Mouse (Mus musculus): ENCODE results near the gene Polr3b. TPM values are rescaled to one million over a fixed set of nuclear protein-coding genes. Genes with fewer than 3 reads are reported as not detected.

The Polr3b gene
- polyA plus RNA-seq, 1 experiment from 2014 or later: 19.2 TPM

DNA sequence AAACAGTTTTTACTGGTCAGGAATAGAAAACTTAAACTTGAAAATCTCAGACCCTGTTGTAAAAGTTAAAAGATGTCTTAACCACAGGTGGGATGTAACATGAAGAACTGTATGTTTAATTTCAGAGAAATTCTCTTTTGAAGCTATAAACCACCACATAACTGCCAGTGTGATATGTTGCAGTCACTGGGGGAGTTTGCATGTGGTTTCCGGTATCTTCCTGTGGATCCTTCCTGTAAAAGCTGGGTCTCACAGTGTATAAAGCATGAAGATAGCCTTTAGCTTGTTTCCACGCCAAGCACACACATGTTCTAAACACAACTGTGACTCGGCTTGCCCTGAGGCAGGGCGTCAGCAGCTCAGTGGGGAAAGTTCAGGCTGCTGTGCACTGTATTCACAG is 9.9 kb downstream of the Polr3b start:
- H3K9me3 ChIP-seq (ENCODE audit: control insufficient read depth, low read length): no peaks in the 10 kb centered on the region
- DNase-seq (ENCODE audit: low spot score) (no peak), ATAC-seq (ENCODE audit: insufficient read depth, low FRiP score, low TSS enrichment) (no peak)
- no peak overlapping the region for H3K9ac ChIP-seq (ENCODE audit: low read length)
- H3K36me3 ChIP-seq (ENCODE audit: control insufficient read depth, insufficient read depth, low read length): no peaks in the 10 kb centered on the region; the same call in 1 of the 2 replicates
- no peak overlapping the region for H3K4me2 ChIP-seq (ENCODE audit: low read depth)
- 88% methylated on average over 4 of the region's 4 CpGs for WGBS
- H3K27ac ChIP-seq (ENCODE audit: low read depth, low read length): no peak overlapping the region
- H3K4me3 ChIP-seq (ENCODE audit: low read depth, low read length): no peak overlapping the region
- no peaks in the 10 kb centered on the region for H3K4me1 ChIP-seq (ENCODE audit: control insufficient read depth, insufficient read depth, low read length)
- H3K27me3 ChIP-seq (ENCODE audit: control insufficient read depth, insufficient read depth, low read length): no peaks in the 10 kb centered on the region

DNA sequence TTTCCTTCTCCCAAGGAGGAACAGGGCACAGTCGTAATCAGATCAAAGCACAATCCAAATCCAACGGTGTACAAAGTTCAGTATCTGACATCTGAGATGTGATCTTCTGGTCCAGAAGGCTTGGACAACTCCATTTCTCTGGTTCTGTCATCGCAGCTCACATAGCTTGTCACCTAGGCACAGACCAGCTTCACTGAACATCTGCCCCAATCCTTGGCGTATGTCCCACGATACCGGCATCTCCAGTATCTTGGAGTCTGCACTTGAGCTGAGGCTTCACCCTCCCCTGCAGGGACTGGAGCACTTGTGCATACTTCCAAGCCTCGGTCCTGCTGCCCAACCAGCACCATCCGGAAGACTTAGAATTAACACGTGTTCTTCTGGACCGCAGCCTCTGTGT is 14.6 kb downstream of the Polr3b start:
- Histone ChIP-seq H3K4me2 (ENCODE audit: low read depth) (no peak overlapping the region), H3K36me3 (ENCODE audit: control insufficient read depth, insufficient read depth, low read length) (no peaks in the 10 kb centered on the region; the same call in none of the 2 replicates), H3K4me1 (ENCODE audit: control insufficient read depth, insufficient read depth, low read length) (no peaks in the 10 kb centered on the region), H3K27me3 (ENCODE audit: control insufficient read depth, insufficient read depth, low read length) (no peaks in the 10 kb centered on the region), H3K4me3 (ENCODE audit: low read depth, low read length) (no peak overlapping the region), H3K9ac (ENCODE audit: low read length) (no peak overlapping the region), H3K27ac (ENCODE audit: low read depth, low read length) (no peak overlapping the region), H3K9me3 (ENCODE audit: control insufficient read depth, low read length) (no peaks in the 10 kb centered on the region)
- ATAC-seq (ENCODE audit: insufficient read depth, low FRiP score, low TSS enrichment): no peak
- WGBS: 93% methylated on average over 10 of the region's 10 CpGs
- DNase-seq (ENCODE audit: low spot score): no peak

GRCm38 (mm10) chr10:84638382-84638781 is 16.3 kb downstream of the Polr3b start:
- ATAC-seq (ENCODE audit: insufficient read depth, low FRiP score, low TSS enrichment) (no peak), DNase-seq (ENCODE audit: low spot score) (no peak)
- H3K4me2 ChIP-seq (ENCODE audit: low read depth): no peak overlapping the region
- H3K4me3 ChIP-seq (ENCODE audit: low read depth, low read length): no peak overlapping the region
- H3K27me3 ChIP-seq (ENCODE audit: control insufficient read depth, insufficient read depth, low read length): no peaks in the 10 kb centered on the region
- no peaks in the 10 kb centered on the region for H3K9me3 ChIP-seq (ENCODE audit: control insufficient read depth, low read length)
- H3K27ac ChIP-seq (ENCODE audit: low read depth, low read length): no peak overlapping the region
- H3K36me3 ChIP-seq (ENCODE audit: control insufficient read depth, insufficient read depth, low read length): no peaks in the 10 kb centered on the region; the same call in none of the 2 replicates
- peaks cover 4% of the 10 kb centered on the region; the same call in 1 of the 2 replicates for H3K4me1 ChIP-seq (ENCODE audit: control insufficient read depth, insufficient read depth, low read length)
- 91% methylated on average over 4 of the region's 4 CpGs for WGBS
- no peak overlapping the region for H3K9ac ChIP-seq (ENCODE audit: low read length)

- no peaks in the 10 kb centered on the region for H3K9me3 ChIP-seq (ENCODE audit: control insufficient read depth, low read length)
- ATAC-seq (ENCODE audit: insufficient read depth, low FRiP score, low TSS enrichment) (no peak), DNase-seq (ENCODE audit: low spot score) (no peak)
- H3K27me3 ChIP-seq (ENCODE audit: control insufficient read depth, insufficient read depth, low read length): no peaks in the 10 kb centered on the region
- H3K9ac ChIP-seq (ENCODE audit: low read length): no peak overlapping the region
- WGBS: 82% methylated on average over 4 of the region's 4 CpGs
- no peak overlapping the region for H3K27ac ChIP-seq (ENCODE audit: low read depth, low read length)
- H3K4me3 ChIP-seq (ENCODE audit: low read depth, low read length): no peak overlapping the region
- peaks cover 4% of the 10 kb centered on the region; the same call in 1 of the 2 replicates for H3K4me1 ChIP-seq (ENCODE audit: control insufficient read depth, insufficient read depth, low read length)
- H3K36me3 ChIP-seq (ENCODE audit: control insufficient read depth, insufficient read depth, low read length): no peaks in the 10 kb centered on the region; the same call in none of the 2 replicates
- H3K4me2 ChIP-seq (ENCODE audit: low read depth): no peak overlapping the region
These were observed 17.6 kb downstream of the Polr3b start for GRCm38 (mm10) chr10:84639525-84640287.

GRCm38 (mm10) chr10:84640861-84641260 is 18.8 kb downstream of the Polr3b start:
- DNase-seq (ENCODE audit: low spot score): no peak
- peaks cover 4% of the 10 kb centered on the region; the same call in 1 of the 2 replicates for H3K4me1 ChIP-seq (ENCODE audit: control insufficient read depth, insufficient read depth, low read length)
- H3K9me3 ChIP-seq (ENCODE audit: control insufficient read depth, low read length): no peaks in the 10 kb centered on the region
- ATAC-seq (ENCODE audit: insufficient read depth, low FRiP score, low TSS enrichment): no peak
- H3K36me3 ChIP-seq (ENCODE audit: control insufficient read depth, insufficient read depth, low read length): no peaks in the 10 kb centered on the region; the same call in none of the 2 replicates
- no peak overlapping the region for H3K4me3 ChIP-seq (ENCODE audit: low read depth, low read length)
- no peak overlapping the region for H3K9ac ChIP-seq (ENCODE audit: low read length)
- H3K27me3 ChIP-seq (ENCODE audit: control insufficient read depth, insufficient read depth, low read length): no peaks in the 10 kb centered on the region
- 89% methylated on average over 7 of the region's 7 CpGs for WGBS
- no peak overlapping the region for H3K27ac ChIP-seq (ENCODE audit: low read depth, low read length)
- no peak overlapping the region for H3K4me2 ChIP-seq (ENCODE audit: low read depth)

DNA sequence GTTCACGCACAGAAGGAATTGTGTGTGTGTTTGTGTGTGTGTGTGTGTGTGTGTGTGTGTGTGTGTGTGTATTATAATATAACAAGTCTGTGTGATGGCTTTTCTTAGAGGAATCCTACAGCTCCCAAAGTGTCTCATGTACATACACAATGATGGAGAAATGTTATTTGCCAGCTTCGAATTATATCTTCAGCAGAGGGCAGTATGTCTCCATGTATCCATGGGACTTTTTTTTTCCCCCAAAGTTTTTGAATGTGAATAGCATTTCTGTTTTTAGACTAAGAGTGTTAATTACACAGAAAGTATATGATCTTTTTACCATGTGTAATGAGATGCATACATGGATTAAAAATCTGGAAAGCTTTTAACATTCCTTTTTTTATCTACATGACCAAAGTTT is 19.5 kb downstream of the Polr3b start:
- 88% methylated on average over 2 of the region's 2 CpGs for WGBS
- Histone ChIP-seq H3K4me1 (ENCODE audit: control insufficient read depth, insufficient read depth, low read length) (peaks cover 4% of the 10 kb centered on the region; the same call in 1 of the 2 replicates), H3K9me3 (ENCODE audit: control insufficient read depth, low read length) (no peaks in the 10 kb centered on the region), H3K36me3 (ENCODE audit: control insufficient read depth, insufficient read depth, low read length) (no peaks in the 10 kb centered on the region; the same call in none of the 2 replicates), H3K4me2 (ENCODE audit: low read depth) (no peak overlapping the region), H3K9ac (ENCODE audit: low read length) (no peak overlapping the region), H3K27ac (ENCODE audit: low read depth, low read length) (no peak overlapping the region), H3K27me3 (ENCODE audit: control insufficient read depth, insufficient read depth, low read length) (no peaks in the 10 kb centered on the region), H3K4me3 (ENCODE audit: low read depth, low read length) (no peak overlapping the region)
- ATAC-seq (ENCODE audit: insufficient read depth, low FRiP score, low TSS enrichment) (no peak), DNase-seq (ENCODE audit: low spot score) (no peak)

DNA sequence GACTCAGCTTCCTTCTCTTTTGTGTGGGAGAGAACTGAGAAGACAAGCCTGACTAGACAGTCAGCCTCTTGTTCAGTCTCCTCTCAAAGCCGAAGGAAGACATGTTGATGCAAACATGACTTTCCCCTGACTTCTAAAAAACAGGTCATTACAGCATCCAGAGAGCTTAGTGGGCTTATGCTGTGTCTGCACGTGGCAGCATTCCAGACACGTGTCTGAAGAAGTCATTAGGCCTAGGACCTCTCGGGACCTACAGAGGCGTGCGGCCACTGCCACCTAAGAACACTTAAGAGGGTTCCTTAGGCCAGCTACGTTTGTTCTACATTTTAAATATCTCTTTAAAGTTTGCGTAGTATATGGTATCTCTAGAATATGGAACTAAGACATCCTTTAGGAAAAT is 23.8 kb downstream of the Polr3b start:
- Histone ChIP-seq H3K36me3 (ENCODE audit: control insufficient read depth, insufficient read depth, low read length) (no peaks in the 10 kb centered on the region; the same call in 1 of the 2 replicates), H3K27ac (ENCODE audit: low read depth, low read length) (no peak overlapping the region), H3K27me3 (ENCODE audit: control insufficient read depth, insufficient read depth, low read length) (no peaks in the 10 kb centered on the region), H3K4me3 (ENCODE audit: low read depth, low read length) (no peak overlapping the region), H3K4me2 (ENCODE audit: low read depth) (no peak overlapping the region), H3K9me3 (ENCODE audit: control insufficient read depth, low read length) (no peaks in the 10 kb centered on the region), H3K4me1 (ENCODE audit: control insufficient read depth, insufficient read depth, low read length) (peaks cover 4% of the 10 kb centered on the region; the same call in 1 of the 2 replicates), H3K9ac (ENCODE audit: low read length) (no peak overlapping the region)
- 84% methylated on average over 8 of the region's 8 CpGs for WGBS
- DNase-seq (ENCODE audit: low spot score) (no peak), ATAC-seq (ENCODE audit: insufficient read depth, low FRiP score, low TSS enrichment) (no peak)

GRCm38 (mm10) chr10:84646506-84647102 is 24.5 kb downstream of the Polr3b start:
- WGBS: 89% methylated on average over 12 of the region's 12 CpGs
- no peak for ATAC-seq (ENCODE audit: insufficient read depth, low FRiP score, low TSS enrichment)
- no peaks in the 10 kb centered on the region for H3K27me3 ChIP-seq (ENCODE audit: control insufficient read depth, insufficient read depth, low read length)

More at GRCm38 (mm10) chr10:84646506-84647102, 24.5 kb downstream of the Polr3b start:
- H3K4me1 ChIP-seq (ENCODE audit: control insufficient read depth, insufficient read depth, low read length): peaks cover 4% of the 10 kb centered on the region; the same call in 1 of the 2 replicates
- no peak overlapping the region for H3K4me2 ChIP-seq (ENCODE audit: low read depth)
- no peak overlapping the region for H3K4me3 ChIP-seq (ENCODE audit: low read depth, low read length)
- H3K9me3 ChIP-seq (ENCODE audit: control insufficient read depth, low read length): no peaks in the 10 kb centered on the region
- H3K27ac ChIP-seq (ENCODE audit: low read depth, low read length): no peak overlapping the region
- DNase-seq (ENCODE audit: low spot score): no peak
- no peaks in the 10 kb centered on the region for H3K36me3 ChIP-seq (ENCODE audit: control insufficient read depth, insufficient read depth, low read length)
- H3K9ac ChIP-seq (ENCODE audit: low read length): no peak overlapping the region
